Mouse (Mus musculus): ENCODE measurements at regions not wholly inside any gene's neighbourhood (a gene's known extent, or its start where the extent isn't known, plus 50 kb on each side); places are given as distances from the start of the nearest gene placed in this dataset.

DNA sequence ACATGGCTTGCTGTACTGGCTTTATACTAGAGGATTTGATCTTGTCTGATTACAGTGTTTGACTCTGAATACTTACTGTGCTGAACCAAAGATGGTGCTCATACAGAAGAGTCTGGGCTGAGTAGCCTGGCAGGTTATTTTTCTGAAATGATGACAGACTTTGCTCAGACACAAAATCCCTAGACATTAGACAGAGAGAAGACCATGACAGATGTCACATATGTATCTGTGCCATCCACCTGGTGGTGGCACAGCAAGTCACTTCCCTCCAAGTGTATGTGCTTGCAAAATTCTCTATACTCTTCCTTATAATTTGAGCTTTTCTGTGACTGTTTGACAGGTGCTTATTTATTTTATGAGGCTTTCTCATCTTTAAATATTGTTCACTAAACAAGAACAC is 80.7 kb downstream of the Gm7361 start:
- DNase-seq (ENCODE audit: low read depth) = no peak

DNA sequence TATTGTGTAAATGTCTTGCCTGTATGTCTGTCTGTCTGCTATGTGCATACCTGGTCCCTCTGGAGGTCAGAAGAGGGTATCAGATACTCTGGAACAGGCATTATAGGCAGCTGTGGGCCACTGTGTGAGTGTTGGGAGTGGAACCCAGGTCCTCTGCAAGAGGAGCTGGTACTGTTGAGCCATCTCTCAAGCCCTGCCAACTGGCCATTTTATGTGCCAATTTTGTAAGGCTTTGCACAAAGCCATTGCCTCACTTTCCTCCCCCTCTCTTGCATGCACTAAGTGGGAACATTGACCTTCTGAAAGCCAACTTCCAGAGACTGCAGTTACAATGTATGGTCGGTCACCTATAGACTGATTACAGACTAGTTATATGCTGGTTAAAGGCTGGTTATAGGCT is 81.8 kb downstream of the Gm7361 start:
- DNase-seq (ENCODE audit: low read depth) = no peak

GRCm38 (mm10) chr5:26355156-26355555 is 97.7 kb downstream of the Gm7361 start:
- no peak for DNase-seq (ENCODE audit: low read depth)

GRCm38 (mm10) chr5:26359082-26359481 is 101.6 kb downstream of the Gm7361 start:
- no peak for DNase-seq (ENCODE audit: low read depth)

DNA sequence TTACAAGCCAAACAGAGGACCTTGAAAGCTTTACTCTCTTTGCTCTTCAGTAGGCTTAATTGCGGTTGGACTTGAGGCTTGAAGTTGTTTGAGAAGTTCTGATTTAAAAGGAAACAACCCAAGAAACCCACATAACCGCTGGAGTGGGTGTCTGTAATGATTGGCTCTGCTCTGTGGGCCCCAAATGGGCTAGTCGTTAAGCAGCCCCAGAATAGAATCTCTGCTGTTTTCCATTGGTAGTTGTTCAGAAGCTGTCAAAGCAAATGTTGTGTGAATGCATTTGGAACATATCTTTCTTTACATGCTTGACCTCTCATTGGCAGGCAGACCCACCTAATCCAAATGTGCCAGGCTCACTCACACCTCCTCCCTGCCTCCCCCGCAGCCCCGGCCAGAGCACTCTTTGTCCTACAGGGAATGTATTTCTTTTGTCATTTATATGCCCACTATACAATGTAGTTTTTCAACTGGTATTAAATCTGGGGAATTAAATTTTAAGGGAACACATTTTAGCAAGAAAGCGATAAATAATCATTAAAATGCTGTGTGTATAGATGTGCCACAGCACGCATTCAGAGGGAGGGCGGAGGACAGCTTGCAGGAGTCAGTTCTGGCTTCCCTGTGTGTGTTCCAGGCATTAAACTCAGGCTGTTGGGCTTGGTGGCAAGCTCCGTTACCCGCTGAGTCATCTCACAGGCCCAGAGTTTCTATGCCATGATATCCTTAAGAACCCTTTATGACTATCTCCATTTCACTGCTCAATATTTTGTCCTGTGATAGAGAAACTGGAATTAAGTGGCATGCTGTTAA is 116.9 kb downstream of the Gm7361 start:
- DNase-seq (ENCODE audit: low read depth) = no peak

DNA sequence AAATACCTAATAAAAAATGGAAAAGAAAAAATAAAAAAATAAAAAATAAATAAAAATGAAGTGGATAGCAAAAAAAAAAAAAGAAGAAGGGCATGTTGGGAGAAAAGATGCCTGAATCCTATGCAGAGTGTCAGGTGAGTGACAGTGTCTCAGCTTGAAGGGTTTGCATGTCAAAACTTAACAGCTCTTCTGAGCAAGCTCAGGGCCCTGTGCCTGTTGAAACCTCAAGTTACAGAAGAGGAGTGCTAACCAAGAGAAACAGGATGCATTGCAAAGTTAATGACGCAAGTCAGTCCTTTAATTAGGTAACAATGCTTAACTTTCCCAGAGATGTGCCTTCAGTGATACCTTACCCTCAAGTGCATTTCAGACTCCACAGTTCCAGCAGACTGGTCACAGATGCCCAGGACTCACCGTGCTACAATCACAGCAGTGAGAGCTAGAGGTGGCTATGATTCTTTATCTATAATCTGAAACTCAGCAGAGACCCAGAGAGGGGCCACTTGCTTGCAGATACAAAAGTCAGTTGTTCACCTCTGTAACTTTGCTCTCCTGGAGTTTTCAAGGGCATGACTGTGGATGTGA is 149.7 kb downstream of the Gm7361 start:
- no peak for DNase-seq (ENCODE audit: low read depth)

DNA sequence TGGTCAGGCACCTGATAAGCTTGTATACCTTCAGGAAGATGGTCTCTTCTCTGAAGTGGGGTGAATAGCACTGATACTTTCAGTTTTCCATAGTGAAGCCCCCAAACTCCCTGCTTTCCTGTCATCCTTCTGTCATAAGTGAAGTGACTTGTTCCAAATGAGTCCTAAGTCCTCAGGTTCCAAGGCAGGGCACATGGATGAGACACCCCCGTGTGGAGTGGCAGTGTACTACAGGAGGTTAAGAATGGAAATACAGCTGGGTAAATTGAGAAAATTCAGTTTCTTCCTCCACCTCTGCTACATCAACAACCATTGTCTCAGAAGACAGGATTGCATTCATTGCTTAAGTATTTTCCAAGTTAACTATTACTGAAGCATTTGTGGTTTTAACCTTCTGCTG is 155.7 kb downstream of the Gm7361 start:
- no peak for DNase-seq (ENCODE audit: low read depth)

DNA sequence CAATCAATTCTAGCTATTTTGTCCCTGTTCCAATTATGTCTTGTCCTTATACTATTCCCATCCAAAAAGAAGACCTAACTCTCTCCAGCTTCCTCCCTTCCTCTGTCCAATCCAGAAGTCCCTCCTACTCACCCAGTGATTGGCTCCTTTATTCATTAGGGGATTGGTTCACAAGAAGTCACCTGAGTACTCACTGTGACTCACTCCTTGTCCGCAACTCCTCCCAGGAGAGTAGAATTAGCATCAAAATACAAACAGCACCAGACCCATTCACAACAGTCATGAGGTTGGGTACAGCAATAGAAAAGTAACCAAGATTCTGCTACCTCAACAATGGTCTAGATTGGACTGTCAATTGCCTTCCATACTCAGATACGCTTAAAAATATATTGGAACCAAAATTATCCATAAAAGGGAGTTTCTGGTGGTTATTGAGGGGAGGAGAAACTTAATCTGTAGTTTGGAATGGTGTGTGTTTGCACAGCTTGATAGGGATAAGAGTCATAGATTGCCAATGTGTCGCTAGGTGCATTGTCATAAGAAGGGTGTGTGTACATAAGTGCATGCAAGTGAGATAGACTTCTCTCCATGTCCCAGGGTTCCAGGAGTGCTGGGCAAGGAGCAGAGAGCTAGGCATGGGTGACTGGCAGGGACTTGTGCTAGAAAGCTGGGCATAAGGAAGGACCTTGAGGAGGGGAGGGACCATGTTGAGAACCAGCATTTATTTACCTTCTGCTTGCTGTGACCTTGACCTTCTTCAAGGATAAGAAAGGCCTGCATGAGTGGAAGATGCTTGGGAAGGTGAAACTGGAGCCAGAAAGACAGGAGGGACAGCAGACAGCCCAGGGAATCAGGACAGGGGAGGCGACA is 187.1 kb downstream of the Gm7361 start:
- no peak for DNase-seq (ENCODE audit: low read depth)

- no peak for DNase-seq (ENCODE audit: low read depth)
Observed at GRCm38 (mm10) chr5:26451306-26451705, 193.8 kb downstream of the Gm7361 start.

DNA sequence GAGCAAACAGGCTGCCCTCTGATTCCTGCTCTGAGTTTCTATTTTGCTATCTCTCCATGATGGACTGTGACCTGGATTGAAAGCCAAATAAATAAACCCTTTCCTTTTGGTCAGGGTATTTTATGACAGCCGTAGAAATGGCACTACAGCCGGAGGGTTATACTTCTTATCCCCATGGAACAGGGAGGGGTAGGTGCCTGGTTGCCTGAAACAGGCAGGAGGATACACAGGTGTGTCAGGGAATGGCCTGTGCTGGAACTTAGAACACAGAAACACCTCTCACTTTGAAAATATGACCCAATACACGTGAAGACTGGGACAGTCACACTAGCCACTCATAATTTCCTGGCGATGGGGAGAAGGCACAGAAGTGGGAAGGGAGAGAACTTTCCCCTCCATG is 200.1 kb downstream of the Gm7361 start:
- no peak for DNase-seq (ENCODE audit: low read depth)

DNA sequence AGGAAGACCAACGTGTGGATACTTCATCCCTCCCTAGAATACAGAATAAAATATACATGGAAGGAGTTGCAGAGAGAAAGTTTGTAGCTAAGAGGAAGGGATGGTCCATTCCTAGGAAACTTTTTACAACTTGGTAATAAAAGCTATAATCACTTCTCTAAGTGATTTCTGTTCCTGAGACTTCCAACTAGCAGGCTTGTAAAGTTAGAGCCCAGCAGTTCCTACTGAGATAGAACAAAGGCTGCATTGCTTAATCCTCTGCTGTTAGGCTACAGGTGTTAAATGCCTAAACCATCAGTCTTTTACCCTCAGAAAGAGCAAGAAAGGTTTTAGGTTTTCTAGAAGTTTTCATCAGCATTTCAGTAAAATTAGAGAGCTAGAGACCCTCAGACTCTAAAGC is 209.2 kb downstream of the Gm7361 start:
- no peak for DNase-seq (ENCODE audit: low read depth)

DNA sequence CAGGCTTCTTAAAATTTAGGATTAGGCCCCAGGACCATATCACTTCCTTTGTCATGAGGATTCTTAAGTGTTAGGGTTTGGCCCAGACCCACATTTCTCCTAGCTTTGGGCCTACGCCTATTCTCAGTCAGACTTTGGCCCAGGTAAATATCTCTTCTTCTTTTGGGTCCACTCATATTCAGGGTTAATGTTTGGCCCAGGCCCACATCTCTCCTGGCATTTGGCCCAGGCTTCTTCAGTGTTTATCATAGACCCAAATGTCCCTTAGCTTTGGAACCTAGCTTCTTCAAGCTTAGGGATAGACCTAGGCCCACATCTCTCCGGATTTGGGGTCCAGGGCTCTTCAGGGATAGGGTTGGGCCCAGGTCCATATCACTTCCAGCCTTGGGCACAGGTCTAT is 228.2 kb downstream of the Gm7361 start:
- DNase-seq (ENCODE audit: low read depth) = no peak

- DNase-seq (ENCODE audit: low read depth) = no peak
Observed at GRCm38 (mm10) chr5:26494003-26494402, 236.5 kb downstream of the Gm7361 start.

DNA sequence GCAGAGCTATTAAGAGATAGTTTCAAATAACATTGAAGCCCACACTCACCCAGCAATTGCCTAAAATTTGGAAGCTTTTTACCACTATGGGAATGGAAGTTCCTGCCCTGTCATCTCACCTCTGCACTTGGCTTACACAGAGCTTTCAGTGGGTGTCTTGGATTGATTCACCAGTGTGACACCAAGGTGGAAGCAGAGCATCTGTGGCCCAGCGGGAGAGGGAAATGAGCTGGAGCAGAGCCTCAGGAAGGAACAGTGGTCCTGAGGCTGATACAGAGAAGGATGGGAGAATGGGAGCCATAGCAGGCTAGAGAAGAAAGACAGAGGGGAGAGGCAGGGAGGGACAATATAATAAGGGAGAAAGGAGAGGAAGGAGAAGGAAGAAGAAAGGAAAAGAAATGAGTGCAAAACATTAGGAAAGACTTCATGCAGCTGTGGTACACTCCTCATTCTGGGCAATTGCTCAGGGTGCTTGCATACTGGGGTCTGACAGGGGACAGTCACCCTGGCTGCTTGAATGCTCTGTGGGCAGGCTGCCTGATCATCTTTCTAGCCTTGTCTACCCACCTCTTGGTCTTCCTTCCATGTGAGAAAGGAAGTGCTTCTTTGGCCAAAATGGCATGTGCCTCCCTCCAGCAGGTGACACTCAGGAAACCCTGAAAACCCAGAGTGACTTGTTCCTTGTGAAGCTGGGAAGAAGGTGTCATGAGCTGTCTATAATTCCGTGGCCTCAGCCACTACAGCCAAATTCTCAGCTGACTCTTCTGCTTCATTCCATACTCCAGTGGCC is 240.3 kb downstream of the Gm7361 start:
- DNase-seq (ENCODE audit: low read depth) = no peak

GRCm38 (mm10) chr5:26509525-26510168 is 252.2 kb downstream of the Gm7361 start:
- DNase-seq (ENCODE audit: low read depth) = no peak

GRCm38 (mm10) chr5:26513039-26513955 is 255.8 kb downstream of the Gm7361 start:
- no peak for DNase-seq (ENCODE audit: low read depth)

DNA sequence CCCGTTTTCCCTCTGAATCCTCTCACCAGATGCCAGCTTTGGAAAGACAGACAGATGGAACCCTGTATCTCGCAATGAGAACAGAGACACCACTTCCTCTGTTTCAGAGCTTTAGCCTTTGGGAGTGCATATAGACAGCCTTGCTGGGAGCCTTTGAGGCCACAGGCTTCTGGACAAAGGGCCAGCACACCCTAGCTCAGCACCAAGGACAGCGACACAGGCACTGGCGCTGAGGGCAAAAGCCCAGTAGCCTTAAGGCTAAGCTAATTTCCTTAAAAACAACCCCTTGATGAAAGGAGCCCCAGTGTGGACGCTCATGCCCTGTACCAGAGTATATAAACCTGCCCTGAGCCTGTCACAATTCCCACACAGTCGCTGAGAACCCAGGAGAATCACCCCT is 278.1 kb downstream of the Gm7361 start:
- peak; percentile 8 for DNase-seq (ENCODE audit: low read depth)

- no peak for DNase-seq (ENCODE audit: low read depth)
Observed at GRCm38 (mm10) chr5:26563291-26563690, 253.7 kb upstream of the Dpp6 start.

- DNase-seq (ENCODE audit: low read depth) = no peak
Observed at GRCm38 (mm10) chr5:26564056-26564455, 252.9 kb upstream of the Dpp6 start.

- no peak for DNase-seq (ENCODE audit: low read depth)
Observed at GRCm38 (mm10) chr5:26572691-26573191, 244.3 kb upstream of the Dpp6 start.

All from 416B (cell line).